Mouse (Mus musculus): ENCODE results near the gene Cgn. TPM values are rescaled to one million over a fixed set of nuclear protein-coding genes. Genes with fewer than 3 reads are reported as not detected.
"Not testable (repeated sequence)": the region's sequence is repeated elsewhere in the genome, so short reads cannot be mapped to it uniquely, and the experiment has no call there.

Cgn gene
- polyA plus RNA-seq, 1 experiment from 2014 or later: 3.0 TPM

DNA sequence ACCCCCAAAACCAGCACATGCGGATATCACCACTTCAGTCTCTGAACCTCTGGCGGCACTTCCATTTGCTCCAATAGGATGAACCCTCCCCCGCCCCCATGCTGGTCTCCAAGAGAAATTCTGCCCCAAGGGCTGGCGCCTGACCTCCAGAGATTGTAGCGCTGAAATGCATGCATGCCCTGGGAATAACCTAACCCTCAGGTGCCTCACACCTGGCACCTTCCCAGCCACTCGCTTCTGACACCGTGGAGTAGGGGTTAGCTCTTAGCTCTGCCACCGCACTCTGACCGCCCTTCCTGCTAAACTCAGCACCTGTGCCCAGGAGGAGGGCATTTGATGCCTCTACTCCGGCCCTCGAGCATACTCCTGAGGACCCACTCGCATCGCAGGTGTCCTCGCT, 334 bp downstream of the Cgn start:
- H3K27ac ChIP-seq (ENCODE audit: low read depth, low read length): no peak overlapping the region
- no peak for DNase-seq (ENCODE audit: low spot score)
- ATAC-seq (ENCODE audit: insufficient read depth, low FRiP score, low TSS enrichment): no peak; the same call in 1 of the 2 replicates
- WGBS: 0% methylated on average over 14 of the region's 14 CpGs
- no peaks in the 10 kb centered on the region for H3K9me3 ChIP-seq (ENCODE audit: control insufficient read depth, low read length)
- peaks cover 6% of the 10 kb centered on the region; the same call in 1 of the 2 replicates for H3K4me1 ChIP-seq (ENCODE audit: control insufficient read depth, insufficient read depth, low read length)
- H3K4me3 ChIP-seq (ENCODE audit: low read depth, low read length): peak overlapping the region; percentile 45
- H3K9ac ChIP-seq (ENCODE audit: low read length): peak overlapping the region; percentile 41; the same call in 1 of the 2 replicates
- H3K4me2 ChIP-seq (ENCODE audit: low read depth): peak overlapping the region; percentile 90
- H3K27me3 ChIP-seq (ENCODE audit: control insufficient read depth, insufficient read depth, low read length): no peaks in the 10 kb centered on the region
- H3K36me3 ChIP-seq (ENCODE audit: control insufficient read depth, insufficient read depth, low read length): no peaks in the 10 kb centered on the region

GRCm38 (mm10) chr3:94784171-94784701, 2.1 kb downstream of the Cgn start:
- WGBS: 53% methylated on average over 5 of the region's 5 CpGs
- peaks cover 6% of the 10 kb centered on the region; the same call in 1 of the 2 replicates for H3K4me1 ChIP-seq (ENCODE audit: control insufficient read depth, insufficient read depth, low read length)
- H3K4me3 ChIP-seq (ENCODE audit: low read depth, low read length): no peak overlapping the region
- H3K9ac ChIP-seq (ENCODE audit: low read length): no peak overlapping the region
- H3K27ac ChIP-seq (ENCODE audit: low read depth, low read length): no peak overlapping the region
- no peak overlapping the region for H3K4me2 ChIP-seq (ENCODE audit: low read depth)
- H3K36me3 ChIP-seq (ENCODE audit: control insufficient read depth, insufficient read depth, low read length): no peaks in the 10 kb centered on the region
- DNase-seq (ENCODE audit: low spot score): no peak
- no peak for ATAC-seq (ENCODE audit: insufficient read depth, low FRiP score, low TSS enrichment)
- no peaks in the 10 kb centered on the region for H3K9me3 ChIP-seq (ENCODE audit: control insufficient read depth, low read length)
- H3K27me3 ChIP-seq (ENCODE audit: control insufficient read depth, insufficient read depth, low read length): no peaks in the 10 kb centered on the region

GRCm38 (mm10) chr3:94783462-94783931, 2.8 kb downstream of the Cgn start:
- no peak overlapping the region for H3K27ac ChIP-seq (ENCODE audit: low read depth, low read length)
- ATAC-seq (ENCODE audit: insufficient read depth, low FRiP score, low TSS enrichment) (no peak), DNase-seq (ENCODE audit: low spot score) (no peak)
- no peak overlapping the region for H3K4me3 ChIP-seq (ENCODE audit: low read depth, low read length)
- no peaks in the 10 kb centered on the region for H3K27me3 ChIP-seq (ENCODE audit: control insufficient read depth, insufficient read depth, low read length)
- H3K9me3 ChIP-seq (ENCODE audit: control insufficient read depth, low read length): no peaks in the 10 kb centered on the region
- peaks cover 6% of the 10 kb centered on the region; the same call in 1 of the 2 replicates for H3K4me1 ChIP-seq (ENCODE audit: control insufficient read depth, insufficient read depth, low read length)
- no peak overlapping the region for H3K9ac ChIP-seq (ENCODE audit: low read length)
- no peak overlapping the region for H3K4me2 ChIP-seq (ENCODE audit: low read depth)
- 56% methylated on average over 5 of the region's 5 CpGs for WGBS
- H3K36me3 ChIP-seq (ENCODE audit: control insufficient read depth, insufficient read depth, low read length): no peaks in the 10 kb centered on the region

- H3K36me3 ChIP-seq (ENCODE audit: control insufficient read depth, insufficient read depth, low read length): no peaks in the 10 kb centered on the region
- no peaks in the 10 kb centered on the region for H3K9me3 ChIP-seq (ENCODE audit: control insufficient read depth, low read length)
- no peaks in the 10 kb centered on the region for H3K27me3 ChIP-seq (ENCODE audit: control insufficient read depth, insufficient read depth, low read length)
- H3K4me2 ChIP-seq (ENCODE audit: low read depth): no peak overlapping the region
- H3K4me1 ChIP-seq (ENCODE audit: control insufficient read depth, insufficient read depth, low read length): peaks cover 6% of the 10 kb centered on the region; the same call in 1 of the 2 replicates
- H3K9ac ChIP-seq (ENCODE audit: low read length): no peak overlapping the region
- ATAC-seq (ENCODE audit: insufficient read depth, low FRiP score, low TSS enrichment) (no peak), DNase-seq (ENCODE audit: low spot score) (no peak)
- no peak overlapping the region for H3K27ac ChIP-seq (ENCODE audit: low read depth, low read length)
- WGBS: 68% methylated on average over 4 of the region's 4 CpGs
- no peak overlapping the region for H3K4me3 ChIP-seq (ENCODE audit: low read depth, low read length)
Measured at GRCm38 (mm10) chr3:94782936-94783335, 3.4 kb downstream of the Cgn start.

DNA sequence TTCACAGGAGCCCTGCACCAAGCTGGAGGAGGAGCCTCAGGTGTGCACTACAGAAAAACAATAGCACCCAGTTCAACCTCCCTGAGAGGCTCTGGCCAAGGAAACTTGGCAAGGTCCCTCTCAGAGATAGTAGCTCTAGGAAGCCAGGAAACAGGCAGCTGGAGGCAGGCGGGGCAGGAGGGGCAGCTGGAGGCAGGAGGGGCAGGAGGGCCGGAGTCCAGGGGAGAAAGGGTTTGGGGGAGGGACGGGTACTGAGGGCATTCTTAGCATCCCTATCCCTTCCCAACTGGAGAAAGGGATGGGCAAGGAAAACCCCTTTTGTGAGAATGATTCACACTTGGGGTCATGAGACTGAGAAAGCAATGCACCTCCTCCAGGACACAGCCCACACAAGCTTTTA, 4.9 kb downstream of the Cgn start:
- Histone ChIP-seq H3K4me1 (ENCODE audit: control insufficient read depth, insufficient read depth, low read length) (peaks cover 4% of the 10 kb centered on the region; the same call in 1 of the 2 replicates), H3K9ac (ENCODE audit: low read length) (no peak overlapping the region), H3K4me2 (ENCODE audit: low read depth) (no peak overlapping the region), H3K27ac (ENCODE audit: low read depth, low read length) (no peak overlapping the region), H3K9me3 (ENCODE audit: control insufficient read depth, low read length) (no peaks in the 10 kb centered on the region), H3K27me3 (ENCODE audit: control insufficient read depth, insufficient read depth, low read length) (no peaks in the 10 kb centered on the region), H3K4me3 (ENCODE audit: low read depth, low read length) (no peak overlapping the region), H3K36me3 (ENCODE audit: control insufficient read depth, insufficient read depth, low read length) (no peaks in the 10 kb centered on the region)
- DNase-seq (ENCODE audit: low spot score) (no peak), ATAC-seq (ENCODE audit: insufficient read depth, low FRiP score, low TSS enrichment) (no peak)
- 35% methylated on average over 3 of the region's 3 CpGs for WGBS

GRCm38 (mm10) chr3:94775886-94776285, 10.4 kb downstream of the Cgn start:
- no peak overlapping the region for H3K9ac ChIP-seq (ENCODE audit: low read length)
- WGBS: 90% methylated on average over 7 of the region's 7 CpGs
- no peak overlapping the region for H3K27ac ChIP-seq (ENCODE audit: low read depth, low read length)
- no peaks in the 10 kb centered on the region for H3K4me1 ChIP-seq (ENCODE audit: control insufficient read depth, insufficient read depth, low read length)
- DNase-seq (ENCODE audit: low spot score) (no peak), ATAC-seq (ENCODE audit: insufficient read depth, low FRiP score, low TSS enrichment) (no peak)
- no peak overlapping the region for H3K4me2 ChIP-seq (ENCODE audit: low read depth)
- H3K9me3 ChIP-seq (ENCODE audit: control insufficient read depth, low read length): no peaks in the 10 kb centered on the region
- H3K27me3 ChIP-seq (ENCODE audit: control insufficient read depth, insufficient read depth, low read length): no peaks in the 10 kb centered on the region
- no peak overlapping the region for H3K4me3 ChIP-seq (ENCODE audit: low read depth, low read length)
- H3K36me3 ChIP-seq (ENCODE audit: control insufficient read depth, insufficient read depth, low read length): no peaks in the 10 kb centered on the region

DNA sequence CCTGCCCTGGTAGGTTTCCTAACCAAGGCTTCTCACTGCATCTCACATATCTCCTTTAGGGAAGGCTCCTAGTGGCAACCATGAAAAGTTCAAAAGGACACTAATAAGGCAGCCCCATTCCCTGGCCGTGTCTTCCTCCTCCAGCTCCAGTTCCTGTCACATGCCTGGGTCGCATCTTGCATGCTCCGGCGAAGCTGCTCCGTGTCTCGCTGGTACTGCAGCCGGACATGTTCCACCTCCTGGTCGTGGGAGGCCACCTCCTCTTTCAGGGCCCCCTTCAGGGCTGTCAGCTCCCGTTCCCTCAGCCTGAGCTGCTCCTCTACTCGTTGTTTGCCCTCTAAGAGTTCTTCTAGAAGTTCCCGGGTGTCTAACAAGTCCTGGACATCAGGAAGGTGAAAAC, 12.3 kb downstream of the Cgn start:
- Histone ChIP-seq H3K4me1 (ENCODE audit: control insufficient read depth, insufficient read depth, low read length) (no peaks in the 10 kb centered on the region), H3K4me2 (ENCODE audit: low read depth) (no peak overlapping the region), H3K9ac (ENCODE audit: low read length) (no peak overlapping the region), H3K27me3 (ENCODE audit: control insufficient read depth, insufficient read depth, low read length) (no peaks in the 10 kb centered on the region), H3K4me3 (ENCODE audit: low read depth, low read length) (no peak overlapping the region), H3K36me3 (ENCODE audit: control insufficient read depth, insufficient read depth, low read length) (no peaks in the 10 kb centered on the region), H3K27ac (ENCODE audit: low read depth, low read length) (no peak overlapping the region), H3K9me3 (ENCODE audit: control insufficient read depth, low read length) (no peaks in the 10 kb centered on the region)
- DNase-seq (ENCODE audit: low spot score) (no peak), ATAC-seq (ENCODE audit: insufficient read depth, low FRiP score, low TSS enrichment) (no peak)
- 86% methylated on average over 11 of the region's 11 CpGs for WGBS

DNA sequence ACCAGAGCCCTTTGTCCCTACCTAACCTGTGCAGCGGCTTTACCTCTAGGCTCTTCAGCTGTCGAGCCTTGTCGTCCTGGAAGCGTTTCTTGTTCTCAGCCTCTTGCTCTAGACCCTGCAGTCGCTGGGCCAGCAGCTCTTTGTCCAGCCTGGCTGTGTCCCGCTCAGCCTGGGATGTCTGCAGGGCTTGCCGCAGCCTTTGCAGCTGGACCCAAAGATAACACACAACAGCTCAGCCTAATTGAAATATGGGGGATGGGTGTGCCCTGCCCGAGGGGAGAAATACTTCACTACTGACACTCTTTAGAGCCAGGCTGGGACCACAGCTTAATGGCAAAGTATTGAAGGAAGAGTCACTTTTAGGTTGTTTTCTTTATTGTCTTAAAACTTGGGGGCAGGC, 20.8 kb downstream of the Cgn start:
- H3K4me2 ChIP-seq (ENCODE audit: low read depth); H3K27ac ChIP-seq (ENCODE audit: low read depth, low read length); H3K9ac ChIP-seq (ENCODE audit: low read length); H3K9me3 ChIP-seq (ENCODE audit: control insufficient read depth, low read length); H3K4me1 ChIP-seq (ENCODE audit: control insufficient read depth, insufficient read depth, low read length); H3K27me3 ChIP-seq (ENCODE audit: control insufficient read depth, insufficient read depth, low read length); H3K36me3 ChIP-seq (ENCODE audit: control insufficient read depth, insufficient read depth, low read length); ATAC-seq (ENCODE audit: insufficient read depth, low FRiP score, low TSS enrichment); DNase-seq (ENCODE audit: low spot score); H3K4me3 ChIP-seq (ENCODE audit: low read depth, low read length): not testable (repeated sequence)
- WGBS: 76% methylated on average over 8 of the region's 8 CpGs

GRCm38 (mm10) chr3:94764545-94765292, 21.6 kb downstream of the Cgn start:
- H3K27ac ChIP-seq (ENCODE audit: low read depth, low read length); H3K9me3 ChIP-seq (ENCODE audit: control insufficient read depth, low read length); H3K4me1 ChIP-seq (ENCODE audit: control insufficient read depth, insufficient read depth, low read length); H3K4me2 ChIP-seq (ENCODE audit: low read depth); ATAC-seq (ENCODE audit: insufficient read depth, low FRiP score, low TSS enrichment); H3K27me3 ChIP-seq (ENCODE audit: control insufficient read depth, insufficient read depth, low read length); H3K36me3 ChIP-seq (ENCODE audit: control insufficient read depth, insufficient read depth, low read length); H3K9ac ChIP-seq (ENCODE audit: low read length); DNase-seq (ENCODE audit: low spot score); H3K4me3 ChIP-seq (ENCODE audit: low read depth, low read length): not testable (repeated sequence)
- WGBS: 82% methylated on average over 3 of the region's 5 CpGs
